Mouse (Mus musculus) MEL (cell line): ENCODE results near the gene Rnf213. TPM values are rescaled to one million over a fixed set of nuclear protein-coding genes. Genes with fewer than 3 reads are reported as not detected.
A peak's percentile ranks its signal among the peaks of the same experiment; 100 is the strongest.
"Not testable (repeated sequence)": the region's sequence is repeated elsewhere in the genome, so short reads cannot be mapped to it uniquely, and the experiment has no call there.

Experiments used
- DNase-seq: peaks from one replicate; pipeline ENCODE4 v3.0.0; 2011; ENCODE audit warnings: low read depth, low spot score
- H3K27ac ChIP-seq: 2 replicates; pipeline ENCODE4 v1.5.1; 2012; ENCODE audit warnings: low read depth, mild to moderate bottlenecking, control low read depth, low read length, moderate library complexity; ENCODE audit not compliant: control insufficient read depth
- H3K27me3 ChIP-seq, 2 experiments: fragments of 150-350 bp in 1 of 2; sonication (generic) in 1 of 2; 2 replicates each; pipeline ENCODE4 v1.6.1; 2012; ENCODE audit warnings: low read length in 2 of 2, mild to moderate bottlenecking in 2 of 2, improper control_type of control experiment in 1 of 2, moderate library complexity in 1 of 2; ENCODE audit not compliant: insufficient read depth in 2 of 2, control insufficient read depth in 1 of 2
- H3K36me3 ChIP-seq, 2 experiments: 2 replicates each; pipeline ENCODE4 v1.6.1; 2012 to 2014; ENCODE audit warnings: low read length in 2 of 2, improper control_type of control experiment in 1 of 2, inconsistent platforms in 1 of 2, mild to moderate bottlenecking in 1 of 2; ENCODE audit not compliant: insufficient read depth in 2 of 2, control insufficient read depth in 1 of 2
- H3K4me1 ChIP-seq, 2 experiments: fragments of 150-350 bp in 1 of 2; sonication (generic) in 1 of 2; 2 replicates each; pipeline ENCODE4 v1.6.1; 2012; ENCODE audit warnings: low read length in 2 of 2, improper control_type of control experiment in 1 of 2, mild to moderate bottlenecking in 1 of 2; ENCODE audit not compliant: insufficient read depth in 2 of 2, control insufficient read depth in 1 of 2
- H3K4me3 ChIP-seq, 2 experiments: fragments of 150-350 bp in 1 of 2; sonication (generic) in 1 of 2; 2 replicates each; pipeline ENCODE4 v1.5.1; 2012; ENCODE audit warnings: low read depth in 2 of 2, low read length in 2 of 2, mild to moderate bottlenecking in 2 of 2, moderate library complexity in 2 of 2, control low read depth in 1 of 2, improper control_type of control experiment in 1 of 2; ENCODE audit not compliant: control insufficient read depth in 1 of 2, insufficient read depth in 1 of 2
- H3K79me2 ChIP-seq: 2 replicates; pipeline ENCODE4 v1.6.1; 2012; ENCODE audit warnings: mild to moderate bottlenecking, low read length, moderate library complexity; ENCODE audit not compliant: control insufficient read depth, poor library complexity, insufficient read depth
- H3K9ac ChIP-seq: 2 replicates; pipeline ENCODE4 v1.6.1; 2012; ENCODE audit warnings: low read depth, mild to moderate bottlenecking, control low read depth, low read length, moderate library complexity; ENCODE audit not compliant: control insufficient read depth, poor library complexity, severe bottlenecking
- H3K9me3 ChIP-seq: fragments of 150-350 bp; sonication (generic); replicated peaks from 2 replicates; pipeline ENCODE4 v1.6.1; 2012; ENCODE audit warnings: mild to moderate bottlenecking, low read length, improper control_type of control experiment, moderate library complexity; ENCODE audit not compliant: insufficient read depth
- CHD1 ChIP-seq: IDR thresholded peaks from 2 replicates; pipeline ENCODE4 v1.6.1; 2012; ENCODE audit warnings: low read depth, mild to moderate bottlenecking, inconsistent platforms, low read length, improper control_type of control experiment
- CHD2 ChIP-seq: IDR thresholded peaks from 2 replicates; pipeline ENCODE4 v1.6.1; 2011; ENCODE audit warnings: low read length, improper control_type of control experiment
- E2F4 ChIP-seq: IDR thresholded peaks from 2 replicates; pipeline ENCODE4 v1.6.1; 2011; ENCODE audit warnings: low read depth, low read length, improper control_type of control experiment, borderline replicate concordance
- GATA1 ChIP-seq: IDR thresholded peaks from 2 replicates; pipeline ENCODE4 v1.6.1; 2011; ENCODE audit warnings: low read depth, low read length, improper control_type of control experiment
- HCFC1 ChIP-seq: IDR thresholded peaks from 2 replicates; pipeline ENCODE4 v1.6.1; 2012; ENCODE audit warnings: low read depth, mild to moderate bottlenecking, inconsistent platforms, low read length, improper control_type of control experiment, moderate library complexity
- KAT2A ChIP-seq: conservative IDR thresholded peaks from 2 replicates; pipeline ENCODE4 v1.6.1; 2012; ENCODE audit warnings: low read depth, low read length, improper control_type of control experiment, inconsistent platforms
- MAX ChIP-seq: IDR thresholded peaks from 2 replicates; pipeline ENCODE4 v1.6.1; 2011; ENCODE audit warnings: low read length, improper control_type of control experiment
- MEF2A ChIP-seq: IDR thresholded peaks from 2 replicates; pipeline ENCODE4 v1.6.1; 2014; ENCODE audit warnings: low read depth, mild to moderate bottlenecking, inconsistent platforms, low read length, improper control_type of control experiment; ENCODE audit not compliant: poor library complexity, insufficient replicate concordance, severe bottlenecking; ENCODE audit errors: extremely low read depth
- MXI1 ChIP-seq: IDR thresholded peaks from 2 replicates; pipeline ENCODE4 v1.6.1; 2011; ENCODE audit warnings: mild to moderate bottlenecking, low read depth, low read length, improper control_type of control experiment
- NELFE ChIP-seq: IDR thresholded peaks from 2 replicates; pipeline ENCODE4 v1.6.1; 2011; ENCODE audit warnings: low read depth, low read length, improper control_type of control experiment
- POLR2A ChIP-seq, 2 experiments: IDR thresholded peaks; 2 replicates each; pipeline ENCODE4 v1.6.1; 2011 to 2012; ENCODE audit warnings: low read length in 2 of 2, mild to moderate bottlenecking in 2 of 2, control low read depth in 1 of 2, improper control_type of control experiment in 1 of 2, low read depth in 1 of 2, moderate library complexity in 1 of 2; ENCODE audit not compliant: control insufficient read depth in 1 of 2, insufficient read depth in 1 of 2, poor library complexity in 1 of 2
- SMC3 ChIP-seq: IDR thresholded peaks from 2 replicates; pipeline ENCODE4 v1.6.1; 2011; ENCODE audit warnings: low read depth, low read length, improper control_type of control experiment
- TBP ChIP-seq: IDR thresholded peaks from 2 replicates; pipeline ENCODE4 v1.8.0; 2011; ENCODE audit warnings: low read depth, low read length, improper control_type of control experiment
- UBTF ChIP-seq: IDR thresholded peaks from 2 replicates; pipeline ENCODE4 v1.6.1; 2012; ENCODE audit warnings: low read depth, mild to moderate bottlenecking, inconsistent platforms, low read length, improper control_type of control experiment, moderate library complexity, borderline replicate concordance; ENCODE audit not compliant: insufficient read depth
- USF2 ChIP-seq, 2 experiments: IDR thresholded peaks; 2 replicates each; pipeline ENCODE4 v1.6.1; 2011 to 2012; ENCODE audit warnings: improper control_type of control experiment in 2 of 2, low read length in 2 of 2, borderline replicate concordance in 1 of 2, inconsistent platforms in 1 of 2, low read depth in 1 of 2, mild to moderate bottlenecking in 1 of 2; ENCODE audit not compliant: insufficient read depth in 1 of 2
- ZKSCAN1 ChIP-seq: IDR thresholded peaks from 2 replicates; pipeline ENCODE4 v1.6.1; 2012; ENCODE audit warnings: low read depth, mild to moderate bottlenecking, inconsistent platforms, low read length, improper control_type of control experiment, moderate library complexity
- polyA plus RNA-seq, 2 experiments: library from polyadenylated mRNA; stranded (reverse) in 1 of 2; unstranded in 1 of 2; fragments of >175 nt in 1 of 2; fragments of >200 nt in 1 of 2; gene quantifications; 2 replicates each; pipeline versions ENCODE4 v1.2.1 to v1.2.4; 2012; ENCODE audit warnings: low replicate concordance in 2 of 2, low read depth in 1 of 2; ENCODE audit not compliant: insufficient read length in 2 of 2, insufficient read depth in 1 of 2, missing spikeins in 1 of 2
- total RNA-seq: library from RNA; depleted of rRNA; stranded (reverse); fragments of 300-350 nt; gene quantifications from 2 replicates; pipeline ENCODE4 v1.2.3, GENCODE M21; 2012

The Rnf213 gene
- total and polyA plus RNA-seq, 3 experiments: 10.7 to 11.6 TPM; not detected in 1

DNA sequence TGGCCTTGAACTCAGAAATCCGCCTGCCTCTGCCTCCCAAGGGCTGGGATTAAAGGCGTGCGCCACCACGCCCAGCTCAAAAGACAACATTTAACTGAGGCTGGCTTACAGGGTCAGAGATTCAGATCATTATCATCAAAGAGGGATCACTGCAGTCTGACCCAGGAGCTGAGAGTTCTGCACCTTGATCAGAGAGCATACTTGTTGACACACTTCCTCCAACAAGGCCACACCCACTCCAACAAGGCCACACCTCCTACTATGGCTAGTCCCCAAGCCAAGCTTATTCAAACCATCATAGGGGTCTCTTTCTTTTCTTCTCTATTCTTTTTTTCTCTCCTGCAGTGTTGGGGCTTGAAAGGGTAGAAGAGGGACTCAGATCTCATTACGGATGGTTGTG is 6.6 kb upstream of the Rnf213 start:
- H3K27ac ChIP-seq: no peak overlapping the region
- peak; percentile 30 for DNase-seq
- TF ChIP-seq MAX (no peak), NELFE (no peak), CHD1 (no peak), USF2 (IDR thresholded peaks at IDR 0.05; ENCODE audit: borderline replicate concordance in 1 of 2, insufficient read depth in 1 of 2, low read depth in 1 of 2, low read length in 2 of 2) (no peak), MEF2A (no peak), MXI1 (no peak), HCFC1 (no peak), UBTF (no peak), CHD2 (no peak), ZKSCAN1 (no peak), POLR2A (IDR thresholded peaks at IDR 0.05; ENCODE audit: control insufficient read depth in 1 of 2, insufficient read depth in 1 of 2, low read depth in 1 of 2, low read length in 2 of 2, poor library complexity in 1 of 2) (no peak), SMC3 (no peak), TBP (no peak), KAT2A (no peak), E2F4 (no peak), GATA1 (no peak)
- TF ChIP-seq, all 39 proteins: peak for 0
- H3K4me1 ChIP-seq: peaks cover 6 to 15% of the 10 kb centered on the region in 2 experiments
- H3K27me3 ChIP-seq: peaks cover 5 to 11% of the 10 kb centered on the region in 2 experiments
- no peaks in the 10 kb centered on the region; the same call in 1 of the 2 replicates for H3K79me2 ChIP-seq
- H3K9ac ChIP-seq: no peak overlapping the region
- no peaks in the 10 kb centered on the region for H3K9me3 ChIP-seq
- no peak overlapping the region for H3K4me3 ChIP-seq
- peaks cover 0 to 4% of the 10 kb centered on the region in 2 experiments; a peak in 2 of 4 replicates for H3K36me3 ChIP-seq

DNA sequence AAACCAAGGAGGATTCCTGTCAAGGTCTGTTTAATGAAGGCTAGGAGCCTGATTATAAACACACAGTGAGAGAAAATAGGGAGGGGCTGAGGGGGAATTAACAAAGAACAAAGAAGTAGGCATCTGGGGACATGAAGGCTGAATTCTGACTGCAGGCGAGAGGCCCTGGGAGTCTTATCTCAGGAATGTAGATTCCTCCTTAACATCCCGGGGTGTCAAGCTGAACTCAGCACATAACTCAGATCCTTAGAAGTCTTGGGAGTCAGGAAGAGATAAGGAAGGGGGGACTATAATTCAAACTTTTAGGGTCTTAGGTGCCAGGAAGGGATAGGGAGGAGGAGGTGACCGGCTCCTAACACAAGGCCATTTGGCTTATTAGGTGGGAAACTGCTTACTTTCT is 5.6 kb upstream of the Rnf213 start:
- H3K36me3 ChIP-seq, H3K9me3 ChIP-seq, H3K27ac ChIP-seq, DNase-seq, H3K79me2 ChIP-seq, H3K4me3 ChIP-seq, H3K9ac ChIP-seq: not testable (repeated sequence)
- H3K4me1 ChIP-seq: peaks cover 7 to 20% of the 10 kb centered on the region in 2 experiments
- peaks cover 5 to 11% of the 10 kb centered on the region in 2 experiments for H3K27me3 ChIP-seq
